Mouse (Mus musculus) spleen, adult 2 months (tissue): ENCODE measurements around the gene Atp6ap1l.

Source experiments
- CTCF ChIP-seq: fragments of 200-500 bp; IDR thresholded peaks from 2 replicates; pipeline ENCODE4 v1.5.1; 2011; ENCODE audit warnings: mild to moderate bottlenecking, inconsistent platforms; ENCODE audit not compliant: insufficient read depth, insufficient read length, insufficient replicate concordance; ENCODE audit errors: extremely low read depth
- POLR2A ChIP-seq: fragments of 200-500 bp; IDR thresholded peaks from 2 replicates; pipeline ENCODE4 v1.6.1; 2011; ENCODE audit warnings: low read depth, low read length, inconsistent platforms

GRCm38 (mm10) chr13:90862138-90862537 lies 43.0 kb downstream of the Atp6ap1l start:
- TF ChIP-seq CTCF, result no peak
- no peak for TF ChIP-seq POLR2A
